Mouse (Mus musculus) limb, embryonic 12.5 days (tissue): ENCODE data around the gene Hsd3b7. TPM values are rescaled to one million over a fixed set of nuclear protein-coding genes. Genes with fewer than 3 reads are reported as not detected.

Experiments used
- ATAC-seq: fragments of 200-750 bp; cut with Nextera tagmentation; 2 replicates; pipeline ENCODE4 v1.8.0; 2017; ENCODE audit warnings: low read depth, moderate TSS enrichment; ENCODE audit not compliant: insufficient number of reproducible peaks, insufficient read depth, low FRiP score, low TSS enrichment
- H3K27ac ChIP-seq: fragments of 300-500 bp; sonication (generic); 2 replicates; pipeline ENCODE4 v1.5.1; 2016; ENCODE audit warnings: mild to moderate bottlenecking, moderate library complexity
- H3K27me3 ChIP-seq: fragments of 300-500 bp; sonication (generic); 2 replicates; pipeline ENCODE4 v1.6.1; 2016; ENCODE audit warnings: mild to moderate bottlenecking, moderate library complexity
- H3K36me3 ChIP-seq: fragments of 300-500 bp; sonication (generic); 2 replicates; pipeline ENCODE4 v1.6.1; 2016; ENCODE audit warnings: mild to moderate bottlenecking, moderate library complexity
- H3K4me1 ChIP-seq: fragments of 300-500 bp; sonication (generic); replicated peaks from 2 replicates; pipeline ENCODE4 v1.6.1; 2016
- H3K4me2 ChIP-seq: fragments of 300-500 bp; sonication (generic); 2 replicates; pipeline ENCODE4 v1.6.1; 2016; ENCODE audit warnings: mild to moderate bottlenecking, moderate library complexity
- H3K4me3 ChIP-seq: fragments of 300-500 bp; sonication (generic); replicated peaks from 2 replicates; pipeline ENCODE4 v1.5.1; 2016; ENCODE audit warnings: mild to moderate bottlenecking
- H3K9ac ChIP-seq: fragments of 300-500 bp; sonication (generic); replicated peaks from 2 replicates; pipeline ENCODE4 v1.6.1; 2016; ENCODE audit warnings: mild to moderate bottlenecking, moderate library complexity
- H3K9me3 ChIP-seq: fragments of 300-500 bp; sonication (generic); 2 replicates; pipeline ENCODE4 v1.6.1; 2016; ENCODE audit warnings: mild to moderate bottlenecking, moderate library complexity
- WGBS: fragments of 180-500 bp; shearing (Covaris S2); methylation state at CpG from one replicate; pipeline ENCODE4 v1.1.7; 2016; 5-methylcytosine and 5-hydroxymethylcytosine counted together
- polyA plus RNA-seq: library from polyadenylated mRNA; unstranded; fragments of >200 nt; fragmentation: Nextera tagmentation; extraction: Ambion mirVana; gene quantifications from 2 replicates; pipeline ENCODE4 v1.2.1, GENCODE M21; 2016

The Hsd3b7 gene
- polyA plus RNA-seq, 1 experiment from 2014 or later, result 9.5 TPM

- peaks cover 8% of the 10 kb centered on the region for H3K4me1 ChIP-seq
- ATAC-seq, result peak; percentile 91
- H3K9me3 ChIP-seq, result no peaks in the 10 kb centered on the region
- H3K9ac ChIP-seq, result peak overlapping the region; percentile 66
- H3K36me3 ChIP-seq, result peaks cover 26% of the 10 kb centered on the region
- no peaks in the 10 kb centered on the region for H3K27me3 ChIP-seq
- peak overlapping the region; percentile 87 for H3K27ac ChIP-seq
- peak overlapping the region; percentile 94 for H3K4me2 ChIP-seq
- H3K4me3 ChIP-seq, result peak overlapping the region; percentile 74
- under 1% methylated on average over 46 of the region's 46 CpGs for WGBS
These were observed 41.1 kb downstream of the Hsd3b7 start for GRCm38 (mm10) chr7:127841340-127842000.

- ATAC-seq, result peak; percentile 13
- Histone ChIP-seq H3K4me3 (peak overlapping the region; percentile 74), H3K27ac (peak overlapping the region; percentile 87), H3K36me3 (peaks cover 33% of the 10 kb centered on the region), H3K9ac (peak overlapping the region; percentile 66), H3K4me2 (peak overlapping the region; percentile 94), H3K27me3 (no peaks in the 10 kb centered on the region), H3K4me1 (peaks cover 8% of the 10 kb centered on the region), H3K9me3 (no peaks in the 10 kb centered on the region)
- WGBS, result under 1% methylated on average over 40 of the region's 40 CpGs
These were observed 41.8 kb downstream of the Hsd3b7 start for GRCm38 (mm10) chr7:127842001-127842718.

GRCm38 (mm10) chr7:127849973-127850875 is 49.8 kb downstream of the Hsd3b7 start:
- Histone ChIP-seq H3K9ac (no peak overlapping the region), H3K27me3 (no peaks in the 10 kb centered on the region), H3K36me3 (peaks cover 29% of the 10 kb centered on the region), H3K27ac (no peak overlapping the region), H3K4me2 (no peak overlapping the region), H3K9me3 (no peaks in the 10 kb centered on the region), H3K4me1 (no peaks in the 10 kb centered on the region), H3K4me3 (no peak overlapping the region)
- no peak for ATAC-seq
- 76% methylated on average over 6 of the region's 6 CpGs for WGBS

- H3K4me3 ChIP-seq, result no peak overlapping the region
- H3K36me3 ChIP-seq, result peaks cover 26% of the 10 kb centered on the region
- WGBS, result 66% methylated on average over 5 of the region's 5 CpGs
- H3K9me3 ChIP-seq, result no peaks in the 10 kb centered on the region
- no peaks in the 10 kb centered on the region for H3K27me3 ChIP-seq
- no peak overlapping the region for H3K27ac ChIP-seq
- no peak overlapping the region for H3K9ac ChIP-seq
- no peak for ATAC-seq
- no peaks in the 10 kb centered on the region for H3K4me1 ChIP-seq
- no peak overlapping the region for H3K4me2 ChIP-seq
These were observed 50.5 kb downstream of the Hsd3b7 start for GRCm38 (mm10) chr7:127850906-127851305.

Other genes starting within 250 kb of the Hsd3b7 start
- gene Tmem265, start 239.2 kb upstream of the Hsd3b7 start, polyA plus RNA-seq, result 5.3 and 8.1 TPM in 2 replicates
- gene Phkg2, start 227.3 kb upstream of the Hsd3b7 start, polyA plus RNA-seq, result 40.4 and 42.2 TPM in 2 replicates
- gene Ccdc189, start 212.0 kb upstream of the Hsd3b7 start, polyA plus RNA-seq, result 12.1 and 13.1 TPM in 2 replicates
- gene Rnf40, start 211.8 kb upstream of the Hsd3b7 start, polyA plus RNA-seq, result 61.6 and 66.6 TPM in 2 replicates
- gene Zfp629, start 184.8 kb upstream of the Hsd3b7 start, polyA plus RNA-seq, result 26.1 and 30.1 TPM in 2 replicates
- 120 and 127 TPM in 2 replicates for gene Bcl7c, start 91.7 kb upstream of the Hsd3b7 start, polyA plus RNA-seq
- gene Ctf1, start 87.9 kb upstream of the Hsd3b7 start, polyA plus RNA-seq, result 29.3 and 30.0 TPM in 2 replicates
- gene Ctf2, start 68.4 kb upstream of the Hsd3b7 start, polyA plus RNA-seq, result 0.36 and 0.60 TPM in 2 replicates
- 9.0 and 10.5 TPM in 2 replicates for gene Fbxl19, start 56.1 kb upstream of the Hsd3b7 start, polyA plus RNA-seq
- gene Orai3, start 30.8 kb upstream of the Hsd3b7 start, polyA plus RNA-seq, result 15.2 and 15.4 TPM in 2 replicates
- 24.7 and 25.2 TPM in 2 replicates for gene Setd1a, start 23.9 kb upstream of the Hsd3b7 start, polyA plus RNA-seq
- not detected in 2 replicates for gene Gm49388, start 15.0 kb upstream of the Hsd3b7 start, polyA plus RNA-seq
- 31.8 and 41.5 TPM in 2 replicates for gene Stx4a, start 23.7 kb downstream of the Hsd3b7 start, polyA plus RNA-seq
- gene Stx1b, start 23.9 kb downstream of the Hsd3b7 start, polyA plus RNA-seq, result 8.4 and 9.3 TPM in 2 replicates
- 17.5 and 19.0 TPM in 2 replicates for gene Zfp646, start 75.6 kb downstream of the Hsd3b7 start, polyA plus RNA-seq
- gene Zfp668, start 76.2 kb downstream of the Hsd3b7 start, polyA plus RNA-seq, result 29.8 and 31.1 TPM in 2 replicates
- gene Prss53, start 90.4 kb downstream of the Hsd3b7 start, polyA plus RNA-seq, result 1.4 and 1.6 TPM in 2 replicates
- gene Gm21974, start 94.8 kb downstream of the Hsd3b7 start, polyA plus RNA-seq, result not detected in 2 replicates
- 81.7 and 84.7 TPM in 2 replicates for gene Vkorc1, start 95.0 kb downstream of the Hsd3b7 start, polyA plus RNA-seq
- 83.0 and 90.1 TPM in 2 replicates for gene Bckdk, start 103.5 kb downstream of the Hsd3b7 start, polyA plus RNA-seq
- 50.9 and 51.3 TPM in 2 replicates for gene Kat8, start 111.9 kb downstream of the Hsd3b7 start, polyA plus RNA-seq
- 5.0 TPM in 2 replicates for gene Prss8, start 129.5 kb downstream of the Hsd3b7 start, polyA plus RNA-seq
- 9.6 and 10.7 TPM in 2 replicates for gene Prss36, start 146.1 kb downstream of the Hsd3b7 start, polyA plus RNA-seq
- 597 and 605 TPM in 2 replicates for gene Fus, start 166.9 kb downstream of the Hsd3b7 start, polyA plus RNA-seq
- gene Pycard, start 193.3 kb downstream of the Hsd3b7 start, polyA plus RNA-seq, result 9.2 and 10.5 TPM in 2 replicates
- gene Trim72, start 203.3 kb downstream of the Hsd3b7 start, polyA plus RNA-seq, result 0.23 and 0.61 TPM in 2 replicates